Mouse (Mus musculus) heart, adult 9 months (tissue): ENCODE results near the gene Dtnbp1.

Source experiments
- DNase-seq, 2 experiments: peaks; one replicate each; pipeline ENCODE4 v3.0.0; 2022; ENCODE audit warnings: low spot score in 2 of 2

Gene Dtnbp1

GRCm38 (mm10) chr13:45001228-45001910 lies 578 bp downstream of the Dtnbp1 start:
- peak; percentile 85 to 89 for DNase-seq

- peak; percentile 29 to 58 for DNase-seq
Measured at GRCm38 (mm10) chr13:45000836-45001227, 1.1 kb downstream of the Dtnbp1 start.

- DNase-seq = no peak
Measured at GRCm38 (mm10) chr13:44999211-44999610, 2.7 kb downstream of the Dtnbp1 start.

GRCm38 (mm10) chr13:44996339-44996738 lies 5.6 kb downstream of the Dtnbp1 start:
- DNase-seq = no peak

- DNase-seq = no peak
Measured at GRCm38 (mm10) chr13:44992550-44993205, 9.3 kb downstream of the Dtnbp1 start.

GRCm38 (mm10) chr13:44991936-44992335 lies 10.0 kb downstream of the Dtnbp1 start:
- no peak for DNase-seq

GRCm38 (mm10) chr13:44990073-44990682 lies 11.8 kb downstream of the Dtnbp1 start:
- no peak for DNase-seq

GRCm38 (mm10) chr13:44986352-44986751 lies 15.6 kb downstream of the Dtnbp1 start:
- no peak for DNase-seq

- DNase-seq = no peak
Measured at GRCm38 (mm10) chr13:44985321-44985720, 16.6 kb downstream of the Dtnbp1 start.

- DNase-seq = no peak
Measured at GRCm38 (mm10) chr13:44983635-44984401, 18.1 kb downstream of the Dtnbp1 start.

- no peak for DNase-seq
Measured at GRCm38 (mm10) chr13:44982799-44983198, 19.1 kb downstream of the Dtnbp1 start.

- DNase-seq = no peak
Measured at GRCm38 (mm10) chr13:44979433-44979832, 22.5 kb downstream of the Dtnbp1 start.

GRCm38 (mm10) chr13:44977483-44978141 lies 24.3 kb downstream of the Dtnbp1 start:
- DNase-seq = no peak

- DNase-seq = no peak
Measured at GRCm38 (mm10) chr13:44977059-44977458, 24.9 kb downstream of the Dtnbp1 start.

GRCm38 (mm10) chr13:44960542-44961291 lies 41.2 kb downstream of the Dtnbp1 start:
- DNase-seq = no peak

- no peak for DNase-seq
Measured at GRCm38 (mm10) chr13:44957049-44957448, 44.9 kb downstream of the Dtnbp1 start.

GRCm38 (mm10) chr13:44955781-44956180 lies 46.2 kb downstream of the Dtnbp1 start:
- DNase-seq = peak in 1 of 2 experiments; percentile 19

GRCm38 (mm10) chr13:44954232-44954568 lies 47.7 kb downstream of the Dtnbp1 start:
- no peak for DNase-seq

GRCm38 (mm10) chr13:44953546-44954231 lies 48.3 kb downstream of the Dtnbp1 start:
- DNase-seq = no peak

- DNase-seq = peak; percentile 53 to 63
Measured at GRCm38 (mm10) chr13:44952393-44953086, 49.4 kb downstream of the Dtnbp1 start.
